9 mouse cellular contexts compared by ENCODE assay signal in genomic region chr1:36071176-36071575, GRCm38 (mm10). TPM values are rescaled to one million over a fixed set of nuclear protein-coding genes. Genes with fewer than 3 reads are reported as not detected.
DNase-seq lines count a peak whose midpoint lies in the region; ATAC-seq and TF ChIP-seq lines count a peak whose summit lies in the region.
"Had no signal": no experiment of that assay in that cellular context is flagged by ENCODE, and none has a peak within 500 bp of the region (broad histone marks: within the 10 kb centered on the region; RNA-seq: fewer than 3 reads in every experiment).

No protein-coding gene starts in this region.

- H3K9me3 ChIP-seq in embryonic facial prominence, embryonic 13.5 days: no peaks in the 10 kb centered on the region
- no peaks in the 10 kb centered on the region for H3K9me3 ChIP-seq in intestine, embryonic 14.5 days (ENCODE audit: control insufficient read depth, low read length)
- no peaks in the 10 kb centered on the region for H3K9me3 ChIP-seq in neural tube, embryonic 12.5 days

- no peak for TF ChIP-seq CTCF in left cerebral cortex, adult 2 months (IDR thresholded peaks at IDR 0.05)

- peaks cover 29% of the 10 kb centered on the region for H3K36me3 ChIP-seq in embryonic facial prominence, embryonic 13.5 days
- H3K36me3 ChIP-seq in intestine, embryonic 14.5 days (ENCODE audit: control insufficient read depth, insufficient read depth, low read length): peaks cover 8% of the 10 kb centered on the region; the same call in 1 of the 2 replicates
- peaks cover 11% of the 10 kb centered on the region; the same call in 1 of the 2 replicates for H3K36me3 ChIP-seq in neural tube, embryonic 12.5 days

- DNase-seq in left cerebral cortex, adult 2 months (ENCODE audit: extremely low spot score in 1 of 2, low spot score in 2 of 2): no peak
- DNase-seq in left cerebral cortex, adult 8-10 months (ENCODE audit: low spot score in 2 of 2): no peak
- no peak for DNase-seq in intestine, embryonic 14.5 days (ENCODE audit: low spot score)
- no peak for DNase-seq in left cerebral cortex, adult 18-20 months (ENCODE audit: low spot score in 2 of 2)
- no peak for DNase-seq in gastrocnemius, postnatal 10 days
- DNase-seq in spleen, postnatal 14 days (ENCODE audit: low spot score in 2 of 2): no peak

- no peak overlapping the region for H3K9ac ChIP-seq in embryonic facial prominence, embryonic 13.5 days
- H3K9ac ChIP-seq in intestine, embryonic 14.5 days (ENCODE audit: low read length): no peak overlapping the region
- 0 out of 2 replicates have a peak overlapping the region, but pooled peaks have one; percentile 85 for H3K9ac ChIP-seq in neural tube, embryonic 12.5 days

- peaks cover 68% of the 10 kb centered on the region for H3K4me1 ChIP-seq in embryonic facial prominence, embryonic 13.5 days
- peaks cover 55% of the 10 kb centered on the region for H3K4me1 ChIP-seq in intestine, embryonic 14.5 days (replicated peaks; ENCODE audit: control insufficient read depth, insufficient read depth, low read length)
- H3K4me1 ChIP-seq in neural tube, embryonic 12.5 days: peaks cover 63% of the 10 kb centered on the region

- ATAC-seq in embryonic facial prominence, embryonic 13.5 days (ENCODE audit: insufficient number of reproducible peaks, insufficient read depth, low FRiP score, low TSS enrichment, low read depth): no peak
- no peak for ATAC-seq in intestine, embryonic 14.5 days (replicated peaks; ENCODE audit: low FRiP score, low TSS enrichment, low read depth)
- ATAC-seq in neural tube, embryonic 12.5 days (ENCODE audit: low FRiP score, low read depth): no peak

- intact Hi-C loops in left cerebral cortex, adult 2 months (cut with DNase I): no loop called here

- H3K27me3 ChIP-seq in embryonic facial prominence, embryonic 13.5 days: 0 out of 2 replicates have a peak, but pooled peaks cover 9% of the 10 kb centered on the region
- H3K27me3 ChIP-seq in intestine, embryonic 14.5 days (replicated peaks; ENCODE audit: control insufficient read depth, insufficient read depth, low read length): no peaks in the 10 kb centered on the region
- no peaks in the 10 kb centered on the region for H3K27me3 ChIP-seq in neural tube, embryonic 12.5 days (replicated peaks)

- H3K4me3 ChIP-seq in left cerebral cortex, adult 2 months: peak overlapping the region; percentile 18
- peak overlapping the region; percentile 71; the same call in 1 of the 2 replicates for H3K4me3 ChIP-seq in embryonic facial prominence, embryonic 13.5 days
- no peak overlapping the region for H3K4me3 ChIP-seq in intestine, embryonic 14.5 days (ENCODE audit: low read depth, low read length)
- peak overlapping the region; percentile 83; the same call in 1 of the 2 replicates for H3K4me3 ChIP-seq in neural tube, embryonic 12.5 days
- H3K4me3 ChIP-seq: heart, adult 2 months had no signal

- WGBS in embryonic facial prominence, embryonic 13.5 days: 68% methylated on average over 7 of the region's 7 CpGs
- 59% methylated on average over 7 of the region's 7 CpGs for WGBS in intestine, embryonic 14.5 days
- WGBS in neural tube, embryonic 12.5 days: 81% methylated on average over 7 of the region's 7 CpGs

- H3K27ac ChIP-seq in left cerebral cortex, adult 2 months: no peak overlapping the region
- no peak overlapping the region for H3K27ac ChIP-seq in embryonic facial prominence, embryonic 13.5 days
- no peak overlapping the region for H3K27ac ChIP-seq in intestine, embryonic 14.5 days (ENCODE audit: low read depth)
- H3K27ac ChIP-seq in neural tube, embryonic 12.5 days: no peak overlapping the region
- H3K27ac ChIP-seq: heart, adult 2 months had no signal

- H3K4me2 ChIP-seq in embryonic facial prominence, embryonic 13.5 days: peak overlapping the region; percentile 96
- H3K4me2 ChIP-seq in intestine, embryonic 14.5 days (ENCODE audit: low read length): peak overlapping the region; percentile 96
- H3K4me2 ChIP-seq in neural tube, embryonic 12.5 days (replicated peaks): peak overlapping the region; percentile 95

RNA-seq across cellular contexts. Expression of gene Hs6st1, which starts 3.0 kb away (rescaled TPM):
- total RNA-seq in left cerebral cortex, adult 2 months (2021): 10 to 100 TPM; 52.8 to 56.1 TPM
- total RNA-seq in left cerebral cortex, adult 8-10 months (2022): 10 to 100 TPM; 45.5 to 49.0 (median 48.0) TPM
- 5.4 and 6.1 TPM in 2 replicates for polyA plus RNA-seq in embryonic facial prominence, embryonic 13.5 days (2015; fragmentation: Nextera tagmentation; extraction: Ambion mirVana)
- 8.3 and 8.5 TPM in 2 replicates for polyA plus RNA-seq in intestine, embryonic 14.5 days (2014; fragmentation: Nextera tagmentation; extraction: Ambion mirVana)
- 28.1 and 34.4 TPM in 2 replicates for polyA plus RNA-seq in neural tube, embryonic 12.5 days (2016; fragmentation: Nextera tagmentation; extraction: Ambion mirVana)
- 10 to 100 TPM; 48.6 to 51.7 TPM for total RNA-seq in left cerebral cortex, adult 18-20 months (2021)
- total RNA-seq in gastrocnemius, postnatal 10 days (2021): 10 to 100 TPM; 26.2 to 28.3 TPM
